Mouse (Mus musculus) ES-Bruce4 (cell line): Measurements from ENCODE around the gene Acvr1b. TPM values are rescaled to one million over a fixed set of nuclear protein-coding genes. Genes with fewer than 3 reads are reported as not detected.
A peak's percentile ranks its signal among the peaks of the same experiment; 100 is the strongest.

Experiments used
- H3K27ac ChIP-seq: 2 replicates; pipeline ENCODE4 v1.5.1; 2012; ENCODE audit warnings: low read length, inconsistent platforms; ENCODE audit not compliant: insufficient read depth
- H3K27me3 ChIP-seq: 2 replicates; pipeline ENCODE4 v1.6.1; 2012; ENCODE audit warnings: mild to moderate bottlenecking, low read length, inconsistent platforms; ENCODE audit not compliant: control insufficient read depth, poor library complexity, insufficient read depth, severe bottlenecking
- H3K36me3 ChIP-seq: 2 replicates; pipeline ENCODE4 v1.6.1; 2012; ENCODE audit warnings: inconsistent platforms, mild to moderate bottlenecking, low read length, moderate library complexity; ENCODE audit not compliant: control insufficient read depth, poor library complexity, insufficient read depth, severe bottlenecking
- H3K4me1 ChIP-seq: one replicate; pipeline ENCODE4 v1.8.1; 2011; ENCODE audit warnings: low read length; ENCODE audit not compliant: control insufficient read depth, insufficient read depth
- H3K4me3 ChIP-seq: 2 replicates; pipeline ENCODE4 v1.5.1; 2011; ENCODE audit warnings: low read depth, mild to moderate bottlenecking, low read length
- H3K9ac ChIP-seq: 2 replicates; pipeline ENCODE4 v1.6.1; 2012; ENCODE audit warnings: low read depth, mild to moderate bottlenecking, inconsistent platforms; ENCODE audit not compliant: poor library complexity, severe bottlenecking
- H3K9me3 ChIP-seq: replicated peaks from 2 replicates; pipeline ENCODE4 v1.6.1; 2012; ENCODE audit warnings: mild to moderate bottlenecking, low read length, inconsistent platforms; ENCODE audit not compliant: control insufficient read depth, poor library complexity, insufficient read depth, severe bottlenecking
- CTCF ChIP-seq: IDR thresholded peaks from one replicate; pipeline ENCODE4 v1.8.1; 2011; ENCODE audit warnings: low read depth, low read length
- EP300 ChIP-seq: IDR thresholded peaks from 2 replicates; pipeline ENCODE4 v1.6.1; 2011; ENCODE audit warnings: low read depth, low read length; ENCODE audit not compliant: insufficient read depth
- POLR2A ChIP-seq: IDR thresholded peaks from one replicate; pipeline ENCODE4 v1.8.1; 2011; ENCODE audit warnings: low read length; ENCODE audit not compliant: insufficient read depth
- polyA plus RNA-seq: library from polyadenylated mRNA; stranded (reverse); fragments of >200 nt; gene quantifications from 2 replicates; pipeline ENCODE4 v1.2.4, GENCODE M21; 2011; ENCODE audit warnings: low read depth; ENCODE audit not compliant: missing spikeins, insufficient read depth, insufficient read length

The Acvr1b gene
- polyA plus RNA-seq, 1 experiment, result 27.7 TPM

GRCm38 (mm10) chr15:101201414-101201813 is 27.5 kb downstream of the Acvr1b start:
- TF ChIP-seq POLR2A, result no peak
- TF ChIP-seq EP300, result no peak
- no peak for TF ChIP-seq CTCF
- no peak overlapping the region for H3K4me3 ChIP-seq
- no peak overlapping the region for H3K9ac ChIP-seq
- no peaks in the 10 kb centered on the region for H3K4me1 ChIP-seq
- H3K27me3 ChIP-seq, result no peaks in the 10 kb centered on the region
- no peak overlapping the region for H3K27ac ChIP-seq
- H3K9me3 ChIP-seq, result no peaks in the 10 kb centered on the region
- H3K36me3 ChIP-seq, result peaks cover 3% of the 10 kb centered on the region; the same call in 1 of the 2 replicates

- H3K27me3 ChIP-seq, result no peaks in the 10 kb centered on the region
- H3K4me3 ChIP-seq, result no peak overlapping the region
- TF ChIP-seq POLR2A, result no peak
- no peak for TF ChIP-seq EP300
- no peak for TF ChIP-seq CTCF
- no peak overlapping the region for H3K27ac ChIP-seq
- H3K9me3 ChIP-seq, result no peaks in the 10 kb centered on the region
- H3K9ac ChIP-seq, result no peak overlapping the region
- H3K36me3 ChIP-seq, result peaks cover 3% of the 10 kb centered on the region; the same call in 1 of the 2 replicates
- no peaks in the 10 kb centered on the region for H3K4me1 ChIP-seq
These were observed 29.8 kb downstream of the Acvr1b start for GRCm38 (mm10) chr15:101203673-101204072.

GRCm38 (mm10) chr15:101204781-101205180 is 30.9 kb downstream of the Acvr1b start:
- no peak overlapping the region for H3K4me3 ChIP-seq
- H3K27ac ChIP-seq, result no peak overlapping the region
- H3K9ac ChIP-seq, result no peak overlapping the region
- H3K27me3 ChIP-seq, result no peaks in the 10 kb centered on the region
- H3K9me3 ChIP-seq, result no peaks in the 10 kb centered on the region
- no peak for TF ChIP-seq EP300
- no peak for TF ChIP-seq POLR2A
- no peak for TF ChIP-seq CTCF
- no peaks in the 10 kb centered on the region for H3K4me1 ChIP-seq
- H3K36me3 ChIP-seq, result peaks cover 4% of the 10 kb centered on the region; the same call in 1 of the 2 replicates

GRCm38 (mm10) chr15:101210228-101210627 is 36.4 kb downstream of the Acvr1b start:
- Histone ChIP-seq H3K9ac (no peak overlapping the region), H3K27ac (no peak overlapping the region), H3K27me3 (no peaks in the 10 kb centered on the region), H3K36me3 (peaks cover 6% of the 10 kb centered on the region; the same call in 1 of the 2 replicates), H3K9me3 (no peaks in the 10 kb centered on the region), H3K4me1 (no peaks in the 10 kb centered on the region), H3K4me3 (no peak overlapping the region)
- TF ChIP-seq EP300 (no peak), CTCF (peak; percentile 67)

GRCm38 (mm10) chr15:101210998-101211613 is 37.2 kb downstream of the Acvr1b start:
- Histone ChIP-seq H3K4me3 (no peak overlapping the region), H3K27me3 (no peaks in the 10 kb centered on the region), H3K4me1 (no peaks in the 10 kb centered on the region), H3K27ac (no peak overlapping the region), H3K36me3 (peaks cover 6% of the 10 kb centered on the region; the same call in 1 of the 2 replicates), H3K9ac (no peak overlapping the region), H3K9me3 (no peaks in the 10 kb centered on the region)
- TF ChIP-seq CTCF (no peak), EP300 (no peak), POLR2A (no peak)

GRCm38 (mm10) chr15:101212435-101212834 is 38.6 kb downstream of the Acvr1b start:
- H3K9me3 ChIP-seq, result no peaks in the 10 kb centered on the region
- H3K27me3 ChIP-seq, result no peaks in the 10 kb centered on the region
- H3K4me3 ChIP-seq, result no peak overlapping the region
- no peak for TF ChIP-seq POLR2A
- TF ChIP-seq EP300, result no peak
- no peak for TF ChIP-seq CTCF
- no peak overlapping the region for H3K9ac ChIP-seq
- no peak overlapping the region for H3K27ac ChIP-seq
- H3K36me3 ChIP-seq, result 0 out of 2 replicates have a peak, but pooled peaks cover 6% of the 10 kb centered on the region
- no peaks in the 10 kb centered on the region for H3K4me1 ChIP-seq
